Mouse (Mus musculus) kidney, embryonic 14.5 days (tissue): ENCODE measurements around the gene Picalm. TPM values are rescaled to one million over a fixed set of nuclear protein-coding genes. Genes with fewer than 3 reads are reported as not detected.

Experiments used
- ATAC-seq: fragments of 200-750 bp; cut with Nextera tagmentation; 2 replicates; pipeline ENCODE4 v1.8.0; 2017; ENCODE audit warnings: moderate number of reproducible peaks, mild to moderate bottlenecking, moderate TSS enrichment, moderate library complexity; ENCODE audit not compliant: low FRiP score, low TSS enrichment
- H3K27ac ChIP-seq: fragments of 300-500 bp; sonication (generic); 2 replicates; pipeline ENCODE4 v1.5.1; 2014; ENCODE audit warnings: low read depth, mild to moderate bottlenecking, low read length, moderate library complexity, mixed read lengths
- H3K27me3 ChIP-seq: fragments of 300-500 bp; sonication (generic); 2 replicates; pipeline ENCODE4 v1.6.1; 2014; ENCODE audit warnings: mild to moderate bottlenecking, low read length; ENCODE audit not compliant: control insufficient read depth, insufficient read depth
- H3K36me3 ChIP-seq: fragments of 300-500 bp; sonication (generic); 2 replicates; pipeline ENCODE4 v1.6.1; 2014; ENCODE audit warnings: low read length, mixed read lengths; ENCODE audit not compliant: control insufficient read depth, insufficient read depth
- H3K4me1 ChIP-seq: fragments of 300-500 bp; sonication (generic); 2 replicates; pipeline ENCODE4 v1.6.1; 2014; ENCODE audit warnings: low read length, mixed read lengths; ENCODE audit not compliant: control insufficient read depth, insufficient read depth
- H3K4me2 ChIP-seq: fragments of 300-500 bp; sonication (generic); replicated peaks from 2 replicates; pipeline ENCODE4 v1.6.1; 2014; ENCODE audit warnings: low read depth, mild to moderate bottlenecking, low read length
- H3K4me3 ChIP-seq: fragments of 300-500 bp; sonication (generic); 2 replicates; pipeline ENCODE4 v1.5.1; 2014; ENCODE audit warnings: mild to moderate bottlenecking, low read length
- H3K9ac ChIP-seq: fragments of 300-500 bp; sonication (generic); 2 replicates; pipeline ENCODE4 v1.6.1; 2014; ENCODE audit warnings: low read depth, mild to moderate bottlenecking, low read length, moderate library complexity
- H3K9me3 ChIP-seq: fragments of 300-500 bp; sonication (generic); 2 replicates; pipeline ENCODE4 v1.6.1; 2016; ENCODE audit warnings: low read length; ENCODE audit not compliant: control insufficient read depth
- WGBS: fragments of 180-500 bp; shearing (Covaris S2); extraction: QIAGEN DNeasy Blood & Tissue Kit; methylation state at CpG from one replicate; pipeline ENCODE4 v1.1.7; 2014; 5-methylcytosine and 5-hydroxymethylcytosine counted together
- polyA plus RNA-seq: library from polyadenylated mRNA; unstranded; fragments of >200 nt; fragmentation: Nextera tagmentation; extraction: Ambion mirVana; gene quantifications from 2 replicates; pipeline ENCODE4 v1.2.1, GENCODE M21; 2014

The Picalm gene
- polyA plus RNA-seq, 1 experiment from 2014 or later, result 52.1 TPM

DNA sequence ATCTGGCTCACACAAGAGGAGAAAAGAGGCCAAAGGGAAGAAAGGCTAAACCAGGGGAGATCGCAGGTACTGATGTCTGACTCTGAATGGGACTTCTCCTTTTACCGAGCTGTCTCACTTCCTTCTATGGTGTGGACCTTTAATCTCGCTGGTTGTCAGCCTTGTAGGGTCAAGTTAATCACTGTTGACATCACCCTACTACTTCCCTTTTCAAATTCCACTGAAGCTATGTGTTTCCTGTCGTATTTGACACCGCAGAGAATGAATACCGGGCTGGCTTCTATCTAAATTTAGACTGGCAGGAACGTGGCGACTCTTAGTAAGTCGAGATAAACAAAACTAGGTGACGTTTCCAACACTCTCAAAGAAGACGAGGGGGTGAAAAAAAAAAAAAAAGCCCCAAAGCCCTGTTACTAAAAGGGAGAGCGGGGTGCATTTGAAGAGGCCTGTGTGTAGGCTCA, 712 bp upstream of the Picalm start:
- H3K27me3 ChIP-seq, result no peaks in the 10 kb centered on the region
- H3K9ac ChIP-seq, result peak overlapping the region; percentile 98
- H3K4me1 ChIP-seq, result peaks cover 3% of the 10 kb centered on the region; the same call in 1 of the 2 replicates
- WGBS, result under 1% methylated on average over 12 of the region's 12 CpGs
- no peaks in the 10 kb centered on the region for H3K36me3 ChIP-seq
- H3K9me3 ChIP-seq, result no peaks in the 10 kb centered on the region
- H3K4me2 ChIP-seq, result peak overlapping the region; percentile 48
- peak overlapping the region; percentile 95 for H3K27ac ChIP-seq
- peak overlapping the region; percentile 95 for H3K4me3 ChIP-seq
- peak; percentile 10 for ATAC-seq

DNA sequence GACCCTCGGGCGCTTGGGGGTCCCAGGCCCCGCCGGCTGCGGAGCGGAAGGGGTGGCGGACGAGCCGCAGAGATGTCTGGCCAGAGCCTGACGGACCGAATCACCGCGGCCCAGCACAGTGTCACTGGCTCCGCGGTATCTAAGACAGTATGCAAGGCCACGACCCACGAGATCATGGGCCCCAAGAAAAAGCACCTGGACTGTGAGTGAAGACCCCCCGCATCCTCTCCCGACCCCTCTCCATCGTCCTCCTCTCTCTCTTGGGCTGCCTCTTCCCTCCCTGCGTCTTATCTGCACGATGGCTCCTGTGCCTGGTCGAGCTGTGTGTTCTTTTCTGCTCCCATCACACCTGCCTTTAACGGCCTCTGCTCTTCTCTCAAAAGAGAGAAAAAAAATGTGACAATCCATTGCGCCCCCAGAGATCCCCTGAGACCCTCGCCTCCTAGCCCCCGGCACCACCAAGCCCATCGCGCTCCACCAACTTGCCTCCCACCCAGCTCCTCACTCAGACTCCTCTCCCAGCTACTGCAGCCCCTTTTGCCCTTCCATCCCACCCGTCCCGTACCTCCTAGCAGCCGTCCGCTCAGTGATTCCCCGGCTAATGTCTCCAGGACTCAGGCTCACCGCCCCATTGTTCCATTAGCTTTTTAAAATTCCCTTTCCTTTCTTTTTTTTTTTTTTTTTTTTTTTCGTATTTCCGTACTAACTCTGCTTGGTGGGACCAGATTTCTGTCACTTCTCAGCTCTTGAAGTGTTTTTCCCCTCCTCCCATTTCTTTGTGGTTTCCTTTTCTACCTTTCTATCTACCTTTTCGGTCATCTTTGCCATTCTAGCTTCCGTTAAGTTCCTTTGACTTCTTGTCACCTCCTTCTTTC, 725 bp downstream of the Picalm start:
- Histone ChIP-seq H3K9me3 (no peaks in the 10 kb centered on the region), H3K27me3 (no peaks in the 10 kb centered on the region), H3K4me2 (peak overlapping the region; percentile 56), H3K27ac (peak overlapping the region; percentile 95), H3K4me1 (peaks cover 3% of the 10 kb centered on the region; the same call in 1 of the 2 replicates), H3K36me3 (no peaks in the 10 kb centered on the region), H3K9ac (peak overlapping the region; percentile 98), H3K4me3 (peak overlapping the region; percentile 95)
- peak; percentile 68 for ATAC-seq
- under 1% methylated on average over 37 of the region's 39 CpGs for whole genome bisulfite sequencing

DNA sequence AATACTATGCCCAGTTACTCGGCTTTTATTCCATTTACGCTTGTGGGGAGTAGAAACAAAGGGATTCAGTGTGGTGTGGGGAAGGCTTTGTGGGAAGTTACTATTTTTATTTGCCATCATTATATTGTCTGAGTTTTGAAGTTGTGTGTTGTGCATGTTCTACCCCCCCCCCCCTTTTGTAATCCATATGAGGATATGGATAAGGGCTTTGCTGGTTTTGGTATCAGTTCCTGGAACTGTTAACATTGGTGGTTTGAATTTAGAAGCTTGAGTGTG, 1.3 kb downstream of the Picalm start:
- Histone ChIP-seq H3K27me3 (no peaks in the 10 kb centered on the region), H3K9ac (peak overlapping the region; percentile 98), H3K4me2 (peak overlapping the region; percentile 56), H3K4me3 (peak overlapping the region; percentile 95), H3K9me3 (no peaks in the 10 kb centered on the region), H3K36me3 (no peaks in the 10 kb centered on the region), H3K4me1 (peaks cover 3% of the 10 kb centered on the region; the same call in 1 of the 2 replicates), H3K27ac (peak overlapping the region; percentile 43; the same call in 1 of the 2 replicates)
- 0% methylated on average over 2 of the region's 2 CpGs for WGBS
- ATAC-seq, result no peak

DNA sequence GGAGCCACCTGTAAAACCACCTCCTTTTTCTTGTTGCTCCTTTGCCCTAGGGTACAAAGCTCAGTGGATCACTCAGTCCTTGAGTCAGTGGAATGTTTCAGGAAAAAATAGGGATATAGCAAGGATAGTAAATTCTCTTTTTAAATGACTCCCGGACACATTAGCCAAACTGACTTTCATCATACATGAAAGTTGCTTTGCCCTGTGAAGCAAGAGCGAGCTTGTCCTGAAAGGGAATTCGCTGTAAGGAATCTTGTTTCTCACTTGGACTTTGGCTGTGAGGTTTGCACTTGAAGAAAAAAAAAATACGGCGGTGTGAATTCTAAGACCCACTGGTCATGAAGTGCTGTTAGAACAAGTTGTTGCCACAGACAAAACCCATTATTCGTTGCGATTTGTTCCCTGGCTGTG, 1.8 kb downstream of the Picalm start:
- no peaks in the 10 kb centered on the region for H3K27me3 ChIP-seq
- no peaks in the 10 kb centered on the region for H3K36me3 ChIP-seq
- ATAC-seq, result no peak
- peaks cover 3% of the 10 kb centered on the region; the same call in 1 of the 2 replicates for H3K4me1 ChIP-seq
- H3K9ac ChIP-seq, result peak overlapping the region; percentile 98
- WGBS, result 4% methylated on average over 7 of the region's 7 CpGs
- no peaks in the 10 kb centered on the region for H3K9me3 ChIP-seq
- peak overlapping the region; percentile 95 for H3K4me3 ChIP-seq
- H3K4me2 ChIP-seq, result peak overlapping the region; percentile 56
- H3K27ac ChIP-seq, result 0 out of 2 replicates have a peak overlapping the region, but pooled peaks have one; percentile 30

DNA sequence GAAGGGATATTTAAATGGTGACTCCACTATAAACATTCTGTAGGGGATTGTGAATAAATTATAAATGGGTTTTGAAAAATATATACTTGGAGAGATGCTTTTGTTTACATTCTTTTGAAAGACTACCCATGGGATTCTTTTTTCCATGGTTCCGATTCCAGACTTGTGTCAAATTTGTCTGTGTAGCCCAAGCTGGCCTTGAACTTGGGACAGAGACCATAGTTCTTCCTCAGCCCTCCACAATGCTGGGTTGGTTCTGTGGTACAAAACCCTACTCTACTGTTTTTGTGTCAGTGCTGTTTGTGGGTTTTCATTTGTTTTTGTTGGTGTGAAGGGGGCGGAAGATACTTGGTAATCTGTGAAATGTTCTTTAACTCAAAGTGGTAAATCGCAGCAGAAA, 2.3 kb downstream of the Picalm start:
- WGBS, result 62% methylated on average over 3 of the region's 3 CpGs
- H3K4me3 ChIP-seq, result peak overlapping the region; percentile 95
- H3K9me3 ChIP-seq, result no peaks in the 10 kb centered on the region
- peaks cover 3% of the 10 kb centered on the region; the same call in 1 of the 2 replicates for H3K4me1 ChIP-seq
- peak overlapping the region; percentile 98 for H3K9ac ChIP-seq
- no peaks in the 10 kb centered on the region for H3K36me3 ChIP-seq
- ATAC-seq, result no peak
- H3K27ac ChIP-seq, result no peak overlapping the region
- H3K27me3 ChIP-seq, result no peaks in the 10 kb centered on the region
- peak overlapping the region; percentile 56 for H3K4me2 ChIP-seq

DNA sequence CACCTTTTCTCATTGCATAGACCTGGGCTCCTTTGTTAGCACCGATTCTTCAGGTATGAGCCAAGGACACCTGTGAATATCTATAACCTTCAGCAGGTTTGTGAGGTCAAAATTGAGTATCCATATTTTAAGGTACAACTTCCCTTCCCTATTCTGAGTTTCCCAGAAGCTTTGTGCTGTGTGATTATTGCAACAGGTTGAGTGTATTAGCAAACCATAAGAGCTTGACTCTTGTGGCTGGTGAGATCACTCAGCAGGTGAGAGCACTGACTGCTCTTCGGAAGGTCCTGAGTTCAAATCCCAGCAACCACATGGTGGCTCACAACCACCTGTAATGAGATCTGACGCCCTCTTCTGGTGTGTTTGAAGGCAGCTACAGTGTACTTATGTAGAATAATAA, 6.7 kb downstream of the Picalm start:
- H3K4me1 ChIP-seq, result peaks cover 13% of the 10 kb centered on the region
- no peak for ATAC-seq
- no peak overlapping the region for H3K9ac ChIP-seq
- H3K27me3 ChIP-seq, result no peaks in the 10 kb centered on the region
- H3K4me3 ChIP-seq, result no peak overlapping the region
- H3K27ac ChIP-seq, result no peak overlapping the region
- no peaks in the 10 kb centered on the region for H3K36me3 ChIP-seq
- WGBS, result 82% methylated on average over 3 of the region's 3 CpGs
- no peak overlapping the region for H3K4me2 ChIP-seq
- no peaks in the 10 kb centered on the region for H3K9me3 ChIP-seq

DNA sequence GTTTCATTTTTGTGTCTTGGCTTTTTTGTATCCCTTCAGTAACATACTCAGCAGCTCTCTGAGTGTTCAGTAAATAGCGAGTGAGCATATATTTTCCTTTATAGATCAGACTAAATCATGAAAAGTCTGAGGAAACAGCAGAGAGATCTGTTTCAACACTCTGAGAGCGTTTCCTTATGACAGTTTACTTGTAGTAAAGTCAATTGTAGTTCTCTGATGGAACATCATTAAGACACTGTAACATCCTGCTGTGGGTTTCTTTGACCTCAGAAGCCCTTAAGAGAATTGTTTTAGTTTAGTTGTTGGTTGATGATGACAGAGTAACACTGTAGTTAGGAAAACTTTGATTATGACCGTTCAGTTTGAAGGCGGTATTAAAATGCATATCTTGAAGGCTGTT, 8.3 kb downstream of the Picalm start:
- no peak overlapping the region for H3K4me2 ChIP-seq
- ATAC-seq, result no peak

DNA sequence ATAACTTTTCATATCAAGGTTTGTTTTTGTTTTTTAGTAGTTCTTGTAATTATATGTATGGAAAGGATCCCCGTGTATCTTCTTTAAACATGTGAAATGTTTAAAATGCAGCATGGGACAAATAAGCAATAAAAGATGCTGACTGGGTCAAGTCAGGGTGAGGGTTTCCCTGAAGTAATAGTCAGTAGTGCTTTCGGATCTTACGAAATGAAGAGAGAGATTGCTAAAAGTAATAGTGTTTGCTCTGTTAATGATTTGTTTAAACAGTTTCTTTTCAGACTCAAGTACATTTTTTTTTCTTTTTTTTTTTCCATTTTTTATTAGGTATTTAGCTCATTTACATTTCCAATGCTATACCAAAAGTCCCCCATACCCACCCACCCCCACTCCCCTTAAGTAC, 10.3 kb downstream of the Picalm start:
- ATAC-seq, result no peak
- Histone ChIP-seq H3K4me1 (peaks cover 21% of the 10 kb centered on the region), H3K27me3 (no peaks in the 10 kb centered on the region), H3K4me3 (no peak overlapping the region), H3K27ac (no peak overlapping the region), H3K36me3 (no peaks in the 10 kb centered on the region), H3K9ac (no peak overlapping the region), H3K9me3 (no peaks in the 10 kb centered on the region), H3K4me2 (no peak overlapping the region)
- WGBS, result 62% methylated on average over 3 of the region's 3 CpGs

More for the DNA sequence above, 8.3 kb downstream of the Picalm start:
- 75% methylated on average over 4 of the region's 4 CpGs for WGBS
- no peaks in the 10 kb centered on the region for H3K27me3 ChIP-seq
- no peak overlapping the region for H3K4me3 ChIP-seq
- no peaks in the 10 kb centered on the region for H3K9me3 ChIP-seq
- H3K9ac ChIP-seq, result no peak overlapping the region
- peaks cover 13% of the 10 kb centered on the region for H3K4me1 ChIP-seq
- H3K36me3 ChIP-seq, result no peaks in the 10 kb centered on the region
- H3K27ac ChIP-seq, result no peak overlapping the region

DNA sequence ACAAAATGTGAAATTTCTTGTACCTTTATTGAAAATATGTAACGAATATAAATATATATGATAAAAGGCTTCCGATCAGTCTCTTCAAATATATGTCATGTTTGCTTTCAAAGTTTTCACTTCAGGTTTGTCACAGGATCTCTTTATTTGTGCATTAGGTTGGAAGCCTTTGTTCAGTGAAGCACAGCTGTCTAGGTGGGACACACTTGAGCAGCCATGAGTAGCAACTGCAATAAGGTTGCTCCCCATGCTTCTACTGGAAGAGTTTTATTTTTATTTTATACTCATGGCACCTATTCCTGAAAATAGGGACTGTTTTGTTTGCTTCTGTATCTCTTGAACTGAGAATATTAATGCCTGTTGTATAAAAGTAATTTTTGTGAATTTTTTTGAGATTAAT, 14.3 kb downstream of the Picalm start:
- WGBS, result 59% methylated on average over 2 of the region's 2 CpGs
- no peaks in the 10 kb centered on the region for H3K36me3 ChIP-seq
- H3K27ac ChIP-seq, result no peak overlapping the region; the same call in 1 of the 2 replicates
- ATAC-seq, result peak; percentile 75; the same call in 1 of the 2 replicates
- peaks cover 27% of the 10 kb centered on the region for H3K4me1 ChIP-seq
- H3K27me3 ChIP-seq, result no peaks in the 10 kb centered on the region
- no peaks in the 10 kb centered on the region for H3K9me3 ChIP-seq
- no peak overlapping the region for H3K4me3 ChIP-seq
- no peak overlapping the region for H3K9ac ChIP-seq
- no peak overlapping the region for H3K4me2 ChIP-seq
